Mouse (Mus musculus) layer of hippocampus, adult 8-10 months (tissue): Measurements from ENCODE around the gene Pole2. TPM values are rescaled to one million over a fixed set of nuclear protein-coding genes. Genes with fewer than 3 reads are reported as not detected.
A peak's percentile ranks its signal among the peaks of the same experiment; 100 is the strongest.

ENCODE experiments used
- DNase-seq, 2 experiments: peaks; one replicate each; pipeline ENCODE4 v3.0.0; 2022; ENCODE audit warnings: low spot score in 2 of 2
- total RNA-seq, 4 experiments: library from RNA; stranded (reverse); gene quantifications; 2 replicates each; pipeline ENCODE4 v1.2.4; 2022

The Pole2 gene
- total RNA-seq, 4 experiments from 2014 or later, result 0.71 to 1.0 (median 0.80) TPM

- DNase-seq, result no peak
Measured at GRCm38 (mm10) chr12:69210056-69210979, 17.7 kb downstream of the Pole2 start.

GRCm38 (mm10) chr12:69208520-69208919, 19.5 kb downstream of the Pole2 start:
- no peak for DNase-seq

- no peak for DNase-seq
Measured at GRCm38 (mm10) chr12:69207926-69208325, 20.1 kb downstream of the Pole2 start.

GRCm38 (mm10) chr12:69207396-69207795, 20.6 kb downstream of the Pole2 start:
- no peak for DNase-seq

- no peak for DNase-seq
Measured at GRCm38 (mm10) chr12:69204052-69204833, 23.8 kb downstream of the Pole2 start, which contains the start of gene Gm49384. Gm49384 (minus strand) TSS chr12:69204267.

GRCm38 (mm10) chr12:69198985-69199384, 29.0 kb downstream of the Pole2 start:
- DNase-seq, result no peak

GRCm38 (mm10) chr12:69198164-69198535, 29.8 kb downstream of the Pole2 start, which contains the start of gene Dnaaf2:
Dnaaf2 (minus strand) TSS chr12:69198429.
- peak; percentile 49 to 54 for DNase-seq

- DNase-seq, result no peak
Measured at GRCm38 (mm10) chr12:69197378-69198163, 30.4 kb downstream of the Pole2 start.

- peak; percentile 50 to 58 for DNase-seq
Measured at GRCm38 (mm10) chr12:69196444-69197377, 31.3 kb downstream of the Pole2 start, which contains the start of gene Gm49383. Gm49383 (minus strand) TSS chr12:69197104.

- DNase-seq, result no peak
Measured at GRCm38 (mm10) chr12:69192637-69193036, 35.4 kb downstream of the Pole2 start.

GRCm38 (mm10) chr12:69191396-69191795, 36.6 kb downstream of the Pole2 start:
- no peak for DNase-seq

- DNase-seq, result no peak
Measured at GRCm38 (mm10) chr12:69190522-69190921, 37.5 kb downstream of the Pole2 start.

- DNase-seq, result no peak
Measured at GRCm38 (mm10) chr12:69190074-69190473, 37.9 kb downstream of the Pole2 start.

- no peak for DNase-seq
Measured at GRCm38 (mm10) chr12:69186811-69187471, 41.1 kb downstream of the Pole2 start.

GRCm38 (mm10) chr12:69185371-69185770, 42.6 kb downstream of the Pole2 start:
- DNase-seq, result no peak

GRCm38 (mm10) chr12:69184342-69185295, 43.4 kb downstream of the Pole2 start:
- peak in 1 of 2 experiments; percentile 32 for DNase-seq

GRCm38 (mm10) chr12:69183583-69184308, 44.2 kb downstream of the Pole2 start, which contains the start of the genes Rpl36al and Mgat2:
Rpl36al (minus strand) TSS chr12:69184083.
Mgat2 (plus strand) TSS chr12:69184157.
- peak; percentile 96 to 98 for DNase-seq
